Comparison of ENCODE assay signal across 8 mouse cellular contexts in genomic region chr5:49368636-49369423, GRCm38 (mm10).
A peak's percentile ranks its signal among the peaks of the same experiment; 100 is the strongest.
DNase-seq lines count a peak whose midpoint lies in the region; ATAC-seq lines count a peak whose summit lies in the region.

No protein-coding gene starts in this region.

- H3K9me3 ChIP-seq in limb, embryonic 11.5 days (ENCODE audit: control insufficient read depth, low read length), result no peaks in the 10 kb centered on the region
- no peaks in the 10 kb centered on the region for H3K9me3 ChIP-seq in limb, embryonic 10.5 days (replicated peaks)

- DNase-seq in adrenal gland, postnatal 14 days, result peak; percentile 20
- no peak for DNase-seq in adrenal gland, postnatal 4 days (ENCODE audit: low spot score in 2 of 2)
- DNase-seq in limb, embryonic 11.5 days (ENCODE audit: low spot score), result peak; percentile 52
- DNase-seq in limb, embryonic 10.5 days (ENCODE audit: low spot score), result no peak
- peak; percentile 78 for DNase-seq in embryo, embryonic 10.5 days (ENCODE audit: low spot score)
- DNase-seq in left cerebral cortex, postnatal 25 days (ENCODE audit: low spot score in 2 of 2), result peak; percentile 55 to 76
- DNase-seq in urinary bladder, postnatal 4 days (ENCODE audit: low spot score in 2 of 2), result no peak
- DNase-seq in urinary bladder, postnatal 10 days (ENCODE audit: low spot score), result no peak

- H3K4me2 ChIP-seq in limb, embryonic 11.5 days (ENCODE audit: low read depth, severe bottlenecking), result no peak overlapping the region

- 52% methylated on average over 13 of the region's 13 CpGs for WGBS in limb, embryonic 11.5 days
- WGBS in limb, embryonic 10.5 days, result 55% methylated on average over 13 of the region's 13 CpGs

- no peak overlapping the region for H3K9ac ChIP-seq in limb, embryonic 11.5 days (ENCODE audit: low read length)

- no peaks in the 10 kb centered on the region for H3K27me3 ChIP-seq in limb, embryonic 11.5 days (ENCODE audit: control insufficient read depth, insufficient read depth, low read length)
- no peaks in the 10 kb centered on the region for H3K27me3 ChIP-seq in limb, embryonic 10.5 days (ENCODE audit: low read depth, poor library complexity, severe bottlenecking)

- H3K4me1 ChIP-seq in limb, embryonic 11.5 days (ENCODE audit: control insufficient read depth, insufficient read depth, low read length), result no peaks in the 10 kb centered on the region
- H3K4me1 ChIP-seq in limb, embryonic 10.5 days, result no peaks in the 10 kb centered on the region

- no peaks in the 10 kb centered on the region for H3K36me3 ChIP-seq in limb, embryonic 11.5 days (ENCODE audit: control insufficient read depth, insufficient read depth, low read length)
- no peaks in the 10 kb centered on the region for H3K36me3 ChIP-seq in limb, embryonic 10.5 days

- H3K4me3 ChIP-seq in limb, embryonic 11.5 days (ENCODE audit: low read depth, low read length), result no peak overlapping the region
- H3K4me3 ChIP-seq in limb, embryonic 10.5 days, result no peak overlapping the region

- ATAC-seq in limb, embryonic 11.5 days (ENCODE audit: insufficient number of reproducible peaks, low FRiP score, low TSS enrichment, low read depth), result no peak

- intact Hi-C loops in left cerebral cortex, postnatal 25 days (cut with DNase I), result no loop called here

- no peak overlapping the region for H3K27ac ChIP-seq in limb, embryonic 11.5 days (replicated peaks; ENCODE audit: low read depth, low read length)
- H3K27ac ChIP-seq in limb, embryonic 10.5 days, result no peak overlapping the region

Comparison
In these comparisons a context has a peak if more than half of its experiments do, and no peak if none do; other contexts are left out.
1. DNase-seq: peak in adrenal gland, postnatal 14 days (single experiment), limb, embryonic 11.5 days (single experiment), embryo, embryonic 10.5 days (single experiment) and left cerebral cortex, postnatal 25 days (2 of 2); none in adrenal gland, postnatal 4 days (0 of 2), limb, embryonic 10.5 days (single experiment), urinary bladder, postnatal 4 days (0 of 2) and urinary bladder, postnatal 10 days (single experiment).